Mouse (Mus musculus) CH12F3 (cell line): Measurements from ENCODE around the gene Rps18.
"Not testable (repeated sequence)": the region's sequence is repeated elsewhere in the genome, so short reads cannot be mapped to it uniquely, and the experiment has no call there.

Experiments used
- in situ Hi-C: fragments of 300-500 bp; cut with MboI; formaldehyde crosslinking; loops from 2 replicates; pipeline ENCODE4 v1.14.3; 2020; ENCODE audit warnings: low sequenced_read_pairs

The Rps18 gene

DNA sequence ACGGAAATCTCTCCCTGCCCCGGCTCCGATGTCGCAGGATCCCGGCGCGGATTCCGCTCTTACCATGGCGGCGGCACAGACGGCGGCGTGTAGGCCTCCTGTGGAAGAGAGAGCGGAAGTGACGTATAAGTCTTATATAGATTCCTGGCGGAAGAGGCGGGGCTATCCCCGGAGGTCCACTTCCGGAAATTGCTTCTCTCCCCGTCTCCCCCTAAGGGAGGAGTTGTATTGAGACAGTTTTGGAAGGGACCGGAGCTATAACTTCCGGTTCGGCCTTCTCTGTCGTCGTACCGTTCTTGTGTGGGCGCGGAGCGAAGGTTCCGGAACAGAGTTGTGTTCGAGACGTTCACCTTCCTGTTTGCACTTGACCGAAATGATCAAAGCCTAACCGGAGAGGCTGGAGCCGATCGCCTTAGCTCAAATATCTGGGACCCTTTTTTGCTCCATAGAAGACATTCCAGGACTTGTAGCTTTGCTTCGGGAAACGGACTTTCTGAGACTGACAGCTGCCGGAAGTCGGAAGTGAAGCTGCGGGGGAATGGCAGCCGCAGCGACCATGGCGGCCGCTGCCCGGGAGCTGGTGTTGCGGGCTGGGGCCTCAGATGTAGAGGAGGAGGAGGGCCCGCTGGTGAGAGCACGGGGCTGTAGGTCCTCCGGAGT lies at the start of gene Rps18, which contains the start of gene Vps52:
Gene Rps18 (minus strand): TSS at position 447 of the 660 bp plus-strand sequence.
Gene Vps52 (plus strand): TSS at position 258 of the 660 bp plus-strand sequence.
- in situ Hi-C loops, result no loop called here

DNA sequence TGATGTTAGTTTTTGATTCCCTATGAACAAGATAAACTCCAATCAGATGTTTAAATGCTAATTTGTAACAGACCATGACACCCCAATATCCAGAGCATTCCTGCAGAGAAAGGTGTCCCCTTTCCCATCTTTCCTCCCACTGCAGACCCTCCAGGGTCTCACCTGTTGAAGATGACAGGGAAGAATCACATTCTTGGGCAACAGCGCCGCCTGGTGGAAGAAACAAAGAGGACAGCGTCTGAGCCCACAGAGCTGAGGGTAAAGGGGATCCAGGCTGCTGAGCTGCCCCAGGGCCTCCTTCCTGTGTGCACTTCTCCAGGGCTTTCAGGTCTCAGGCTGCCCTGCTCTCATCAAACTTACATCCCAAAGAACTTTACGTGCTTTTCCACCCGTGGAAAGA lies 47.6 kb upstream of the Rps18 start:
- in situ Hi-C loops, result no loop called here

DNA sequence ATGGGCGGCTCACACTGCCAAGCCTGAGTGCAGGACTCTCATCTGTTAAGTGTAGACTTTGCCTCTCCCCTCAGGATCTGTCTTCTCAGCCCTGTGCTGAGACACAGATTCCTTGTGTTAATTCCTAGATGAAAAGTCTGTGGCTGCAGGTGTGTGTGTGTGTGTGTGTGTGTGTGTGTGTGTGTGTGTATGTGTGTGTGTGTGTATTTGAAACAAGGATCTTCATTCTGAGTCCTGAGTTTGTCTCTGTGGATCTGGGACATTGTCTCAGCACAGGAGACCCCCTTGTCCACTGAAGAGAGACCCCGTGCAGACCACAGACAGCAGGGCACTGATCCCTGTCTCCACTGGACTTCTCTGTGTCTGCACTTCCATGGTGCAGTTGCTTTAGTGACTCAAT lies 45.0 kb upstream of the Rps18 start:
- in situ Hi-C loops, result not testable (repeated sequence)

- in situ Hi-C loops, result no loop called here
Observed at GRCm38 (mm10) chr17:34000150-34000537, 44.3 kb upstream of the Rps18 start, which contains the start of gene H2-K1. TSS of gene H2-K1 (minus strand) at chr17:34000347.

DNA sequence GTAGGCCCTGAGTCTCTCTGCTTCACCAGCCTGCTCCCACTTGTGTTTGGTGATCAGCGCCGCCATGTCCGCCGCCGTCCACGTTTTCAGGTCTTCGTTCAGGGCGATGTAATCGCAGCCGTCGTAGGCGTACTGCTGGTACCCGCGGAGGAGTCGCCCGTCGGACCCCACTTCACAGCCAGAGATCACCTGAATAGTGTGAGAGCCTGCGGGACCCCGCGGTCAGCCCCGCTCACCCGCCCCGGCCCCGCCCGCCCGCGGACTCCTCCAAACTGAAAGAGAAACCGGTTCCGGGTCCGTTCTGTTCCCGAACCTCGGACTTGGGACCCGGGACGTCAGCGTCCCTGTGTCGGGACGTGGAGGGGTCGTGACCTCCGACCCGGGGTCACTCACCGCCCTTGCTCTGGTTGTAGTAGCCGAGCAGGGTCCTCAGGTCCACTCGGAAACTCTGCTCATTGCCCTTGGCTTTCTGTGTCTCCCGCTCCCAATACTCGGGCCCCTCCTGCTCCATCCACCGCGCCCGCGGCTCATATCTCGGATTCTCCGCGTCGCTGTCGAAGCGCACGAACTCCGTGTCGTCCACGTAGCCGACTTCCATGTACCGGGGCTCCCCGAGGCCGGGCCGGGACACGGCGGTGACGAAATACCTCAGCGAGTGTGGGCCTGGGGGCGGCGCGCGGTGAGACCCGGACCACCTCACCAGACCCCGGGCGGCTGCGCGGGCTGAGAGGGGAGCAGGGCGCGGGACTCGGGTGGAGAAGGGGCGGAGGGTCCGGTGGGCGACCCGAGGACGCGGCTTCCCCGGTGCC lies 43.7 kb upstream of the Rps18 start:
- in situ Hi-C loops, result loop anchor here (25.0 kb wide), 1 partner anchor 1463 kb away; the partner anchor contains the start of gene H2-Q10

GRCm38 (mm10) chr17:33998697-33999096 lies 42.9 kb upstream of the Rps18 start:
- in situ Hi-C loops, result loop anchor here (25.0 kb wide), 1 partner anchor 1464 kb away; the partner anchor contains the start of gene H2-Q10

GRCm38 (mm10) chr17:33997025-33997424 lies 41.2 kb upstream of the Rps18 start:
- in situ Hi-C loops, result loop anchor here (25.0 kb wide), 1 partner anchor 1465 kb away; the partner anchor contains the start of gene H2-Q10

DNA sequence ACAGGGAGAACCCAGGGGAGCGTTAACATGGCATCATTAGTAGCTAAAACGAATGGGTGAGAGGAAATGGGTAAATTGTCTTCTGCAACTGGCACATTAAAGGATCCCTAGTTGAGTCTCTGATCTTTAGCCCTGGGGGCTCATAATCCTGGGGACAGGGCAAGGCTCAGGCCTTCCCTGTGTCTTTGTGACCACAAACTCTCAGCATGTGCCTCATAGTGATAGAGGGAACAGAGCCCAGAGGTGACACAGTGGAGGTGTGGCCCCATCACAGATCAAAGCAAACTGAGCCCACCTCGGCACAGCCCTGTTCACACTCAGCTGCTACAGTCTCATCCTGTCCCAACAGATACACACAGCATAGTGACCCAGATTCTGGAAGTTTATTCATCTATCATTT lies 39.9 kb upstream of the Rps18 start:
- in situ Hi-C loops, result loop anchor here (25.0 kb wide), 1 partner anchor 1467 kb away; the partner anchor contains the start of gene H2-Q10

DNA sequence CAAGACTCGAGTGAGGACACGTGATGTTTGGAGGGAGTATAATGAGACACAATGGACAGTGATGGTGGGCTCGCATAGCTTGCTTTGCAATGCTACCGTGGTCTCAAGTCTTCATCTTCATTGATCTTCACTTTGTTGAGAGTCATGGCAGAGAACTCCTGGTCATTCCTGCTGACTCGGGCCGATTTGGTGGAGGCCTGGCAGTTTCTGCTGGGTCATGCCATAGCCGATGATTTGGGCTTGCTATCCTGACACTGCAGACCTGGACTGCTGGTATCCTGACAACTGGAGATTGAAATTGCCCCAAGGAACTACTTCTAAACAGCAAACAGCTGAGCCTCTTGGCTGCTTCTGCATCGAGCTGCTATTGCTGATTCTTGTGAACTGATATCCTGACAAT lies 39.2 kb upstream of the Rps18 start:
- in situ Hi-C loops, result loop anchor here (25.0 kb wide), 1 partner anchor 1467 kb away; the partner anchor contains the start of gene H2-Q10

DNA sequence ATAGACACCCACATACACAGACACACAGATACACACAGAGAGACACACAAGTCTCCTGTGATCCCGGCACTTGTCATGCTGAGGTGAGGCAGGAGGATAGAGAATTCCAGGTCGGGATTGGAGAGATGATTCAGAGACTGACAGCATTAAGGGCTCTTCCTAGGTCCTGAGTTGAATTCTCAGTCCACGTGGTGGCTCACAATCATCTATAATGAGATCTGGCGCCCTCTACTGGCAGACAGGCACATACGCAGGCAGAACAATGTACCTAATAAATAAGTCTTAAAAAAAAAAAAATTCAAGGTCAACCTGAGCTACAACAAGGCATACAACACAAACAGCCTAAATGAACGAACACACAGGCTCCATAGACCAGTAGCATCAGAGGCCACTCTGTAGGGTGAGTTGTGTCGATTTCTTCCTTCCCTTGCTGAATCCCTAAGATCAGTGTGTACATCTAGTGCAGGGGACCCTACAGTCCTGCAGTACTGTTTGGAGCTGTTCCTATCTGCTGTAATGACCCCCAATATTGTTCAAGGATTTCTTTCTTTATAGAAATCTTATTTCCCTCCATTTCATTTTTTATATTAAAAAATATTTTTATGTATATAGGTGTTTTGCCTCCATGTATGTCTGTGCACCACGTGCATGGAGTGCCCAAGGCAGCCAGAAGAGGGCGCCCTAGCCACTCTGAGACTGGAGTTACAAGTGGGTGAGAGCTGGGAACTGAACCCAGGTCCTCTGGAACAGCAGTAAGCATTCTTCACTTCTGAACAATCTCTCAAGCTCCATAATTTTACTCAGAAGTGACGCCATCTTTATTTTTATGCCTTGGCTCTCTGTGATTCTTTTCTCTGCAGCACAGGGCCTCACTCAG lies 36.2 kb upstream of the Rps18 start:
- in situ Hi-C loops, result loop anchor here (25.0 kb wide), 1 partner anchor 1470 kb away; the partner anchor contains the start of gene H2-Q10

DNA sequence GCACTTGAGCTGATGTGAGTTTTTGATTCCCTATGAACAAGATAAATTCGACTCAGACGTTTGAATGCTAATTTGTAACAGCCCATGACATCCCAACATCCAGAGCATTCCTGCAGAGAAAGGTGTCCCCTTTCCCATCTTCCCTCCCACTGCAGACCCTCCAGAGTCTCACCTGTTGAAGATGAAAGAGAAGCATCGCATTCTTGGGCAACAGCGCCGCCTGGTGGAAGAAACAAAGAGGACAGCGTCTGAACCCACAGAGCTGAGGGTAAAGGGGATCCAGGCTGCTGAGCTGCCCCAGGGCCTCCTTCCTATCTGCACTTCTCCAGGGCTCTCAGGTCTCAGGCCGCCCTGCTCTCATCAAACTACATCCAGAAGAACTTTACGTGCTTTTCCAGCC lies 26.3 kb upstream of the Rps18 start:
- in situ Hi-C loops, result loop anchor here (25.0 kb wide), 1 partner anchor 1480 kb away; the partner anchor contains the start of gene H2-Q10

DNA sequence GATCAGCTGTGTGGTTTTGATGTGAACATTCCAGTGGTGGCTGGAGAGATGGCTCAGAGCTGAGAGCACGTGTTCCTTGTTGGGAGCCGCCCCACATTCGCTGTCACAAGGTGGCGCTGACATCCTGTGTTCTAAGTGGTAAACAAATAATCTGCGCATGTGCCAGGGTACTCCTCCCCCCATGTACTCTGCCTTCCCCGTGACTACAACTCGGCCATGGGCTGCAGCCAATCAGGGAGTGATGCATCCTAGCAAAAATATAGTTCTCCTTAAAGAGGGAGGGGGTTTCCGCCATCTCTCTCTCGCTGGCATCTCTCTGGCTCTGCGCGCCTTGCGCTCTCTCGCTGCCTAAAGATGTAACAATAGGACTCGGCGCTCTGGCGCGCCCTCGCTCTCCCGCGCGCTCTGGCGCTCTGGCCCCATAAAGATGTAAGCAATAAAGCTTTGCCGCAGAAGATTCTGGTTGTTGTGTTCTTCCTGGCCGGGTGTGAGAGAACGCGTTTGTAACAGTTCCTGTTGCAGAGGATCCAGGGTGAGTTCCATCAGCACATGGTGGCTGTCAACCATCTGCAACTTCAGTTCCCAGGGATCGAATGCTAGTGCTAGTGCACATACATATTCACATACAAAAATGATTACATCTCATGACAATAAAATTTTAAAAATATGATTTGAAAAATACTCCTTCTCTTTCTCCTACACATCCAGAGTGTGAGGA lies 25.6 kb upstream of the Rps18 start:
- in situ Hi-C loops, result loop anchor here (25.0 kb wide), 1 partner anchor 1481 kb away; the partner anchor contains the start of gene H2-Q10

GRCm38 (mm10) chr17:33980181-33981035 lies 24.6 kb upstream of the Rps18 start:
- in situ Hi-C loops, result loop anchor here (25.0 kb wide), 1 partner anchor 1482 kb away; the partner anchor contains the start of gene H2-Q10

GRCm38 (mm10) chr17:33979512-33980050 lies 23.8 kb upstream of the Rps18 start:
- in situ Hi-C loops, result loop anchor here (25.0 kb wide), 1 partner anchor 1483 kb away; the partner anchor contains the start of gene H2-Q10

DNA sequence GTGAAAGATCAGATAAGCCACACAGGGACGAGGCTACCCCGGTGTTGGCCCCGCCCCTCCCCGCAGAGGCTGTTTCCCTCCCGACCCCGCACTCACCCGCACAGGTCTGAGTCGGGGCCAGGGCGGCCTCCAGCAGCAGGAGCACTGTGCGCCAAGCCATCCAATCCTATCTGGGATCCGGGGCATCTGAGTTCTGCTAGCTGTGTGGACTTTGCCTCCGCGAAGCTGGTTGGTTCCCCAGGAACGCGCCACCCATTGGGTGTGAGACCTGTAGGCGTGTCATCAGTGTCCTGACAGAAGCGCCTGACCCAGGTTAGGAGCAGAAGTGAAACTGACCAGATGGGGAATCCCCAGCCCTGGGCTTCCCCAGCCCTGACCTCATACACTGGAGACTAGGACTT lies 22.8 kb upstream of the Rps18 start:
- in situ Hi-C loops, result loop anchor here (25.0 kb wide), 1 partner anchor 1484 kb away; the partner anchor contains the start of gene H2-Q10

DNA sequence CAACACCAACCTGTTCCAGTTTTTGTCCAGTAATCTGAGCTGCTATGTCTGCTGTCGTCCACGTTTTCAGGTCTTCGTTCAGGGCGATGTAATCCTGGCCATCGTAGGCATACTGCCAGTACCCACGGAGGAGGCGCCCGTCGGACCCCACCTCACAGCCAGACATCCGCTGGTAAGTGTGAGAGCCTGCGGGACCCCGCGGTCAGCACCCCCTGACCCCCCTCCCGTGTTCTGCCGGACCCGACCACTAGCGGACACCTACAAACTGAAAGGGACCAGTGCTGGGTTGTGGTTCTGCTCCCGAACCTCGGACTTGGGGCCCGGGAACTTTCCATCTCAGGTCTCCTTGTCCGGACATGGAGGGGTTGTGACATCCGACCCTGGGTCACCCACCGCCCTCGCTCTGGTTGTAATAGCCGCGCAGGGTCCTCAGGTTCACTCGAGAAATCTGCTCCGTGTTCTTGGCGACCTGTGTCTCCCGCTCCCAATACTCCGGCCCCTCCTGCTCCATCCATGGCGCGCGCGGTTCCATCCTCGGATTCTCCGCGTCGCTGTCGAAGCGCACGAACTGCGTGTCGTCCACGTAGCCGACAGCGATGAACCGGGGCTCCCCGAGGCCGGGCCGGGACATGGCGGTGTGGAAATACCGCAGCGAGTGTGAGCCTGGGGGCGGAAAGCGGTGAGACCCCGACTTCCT lies 22.2 kb upstream of the Rps18 start:
- in situ Hi-C loops, result loop anchor here (25.0 kb wide), 1 partner anchor 1484 kb away; the partner anchor contains the start of gene H2-Q10

DNA sequence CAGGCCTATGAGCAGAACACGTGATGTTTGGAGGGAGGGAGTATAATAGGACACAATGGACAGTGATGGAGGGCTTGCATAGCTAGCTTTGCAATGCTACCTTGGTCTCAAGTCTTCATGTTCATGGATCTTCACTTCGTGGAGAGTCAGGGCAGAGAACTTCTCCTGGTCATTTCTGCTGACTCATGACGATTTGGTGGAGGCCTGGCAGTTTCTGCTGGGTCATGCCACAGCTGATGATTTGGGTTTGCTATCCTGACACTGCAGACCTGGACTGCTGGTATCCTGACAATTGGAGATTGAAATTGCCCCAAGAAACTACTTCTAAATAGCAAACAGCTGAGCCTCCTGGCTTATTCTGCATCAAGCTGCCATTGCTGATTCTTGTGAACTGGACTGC lies 17.8 kb upstream of the Rps18 start:
- in situ Hi-C loops, result loop anchor here (5.0 kb wide), 1 partner anchor 1299 kb away; no protein-coding TSS in a partner anchor
